Mouse (Mus musculus) ES-Bruce4 (cell line): ENCODE measurements around the gene Btbd2.

ENCODE experiments used
- CTCF ChIP-seq: IDR thresholded peaks from one replicate; pipeline ENCODE4 v1.8.1; 2011; ENCODE audit warnings: low read depth, low read length
- POLR2A ChIP-seq: IDR thresholded peaks from one replicate; pipeline ENCODE4 v1.8.1; 2011; ENCODE audit warnings: low read length; ENCODE audit not compliant: insufficient read depth

GRCm38 (mm10) chr10:80596318-80596717 lies 60.6 kb downstream of the Btbd2 start:
- TF ChIP-seq POLR2A (no peak), CTCF (no peak)
